Mouse (Mus musculus) left cerebral cortex, adult 2 months (tissue): ENCODE measurements at regions not wholly inside any gene's neighbourhood (a gene's known extent, or its start where the extent isn't known, plus 50 kb on each side); places are given as distances from the start of the nearest gene placed in this dataset.
A peak's percentile ranks its signal among the peaks of the same experiment; 100 is the strongest.
"Not testable (repeated sequence)": the region's sequence is repeated elsewhere in the genome, so short reads cannot be mapped to it uniquely, and the experiment has no call there.

Experiments
- DNase-seq, 2 experiments: peaks; one replicate each; pipeline ENCODE4 v3.0.0; 2021 to 2022; ENCODE audit warnings: low spot score in 2 of 2, mixed read lengths in 1 of 2; ENCODE audit errors: extremely low spot score in 1 of 2
- H3K27ac ChIP-seq: fragments of 200-600 bp; 2 replicates; pipeline ENCODE4 v1.8.1; 2022
- H3K4me3 ChIP-seq: fragments of 200-600 bp; 2 replicates; pipeline ENCODE4 v1.8.1; 2022
- CTCF ChIP-seq: fragments of 200-600 bp; IDR thresholded peaks from 2 replicates; pipeline ENCODE4 v1.8.1; 2022; ENCODE audit warnings: antibody characterized with exemption, mild to moderate bottlenecking, moderate library complexity
- intact Hi-C: fragments of 180-260 bp; cut with DNase I; formaldehyde crosslinking; loops from one replicate; pipeline ENCODE4 v1.15.1; 2025

GRCm38 (mm10) chr2:166290826-166291225, 135.4 kb upstream of the Sulf2 start:
- intact Hi-C loops, result no loop called here

GRCm38 (mm10) chr2:166289198-166289597, 133.7 kb upstream of the Sulf2 start:
- Histone ChIP-seq H3K27ac (no peak overlapping the region), H3K4me3 (no peak overlapping the region)
- intact Hi-C loops, result no loop called here
- DNase-seq, result no peak
- no peak for TF ChIP-seq CTCF

More at GRCm38 (mm10) chr2:166290826-166291225, 135.4 kb upstream of the Sulf2 start:
- Histone ChIP-seq H3K27ac (no peak overlapping the region), H3K4me3 (no peak overlapping the region)
- TF ChIP-seq CTCF, result no peak
- no peak for DNase-seq

GRCm38 (mm10) chr2:166281137-166281536, 125.7 kb upstream of the Sulf2 start:
- H3K27ac ChIP-seq, H3K4me3 ChIP-seq, intact Hi-C loops, DNase-seq: not testable (repeated sequence)

- TF ChIP-seq CTCF, result no peak
- DNase-seq, result no peak
- intact Hi-C loops, result no loop called here
- Histone ChIP-seq H3K27ac (no peak overlapping the region), H3K4me3 (no peak overlapping the region)
These were observed 125.2 kb upstream of the Sulf2 start for GRCm38 (mm10) chr2:166280651-166281127.

GRCm38 (mm10) chr2:166279676-166280075, 124.2 kb upstream of the Sulf2 start:
- Histone ChIP-seq H3K27ac (no peak overlapping the region), H3K4me3 (no peak overlapping the region)
- TF ChIP-seq CTCF, result no peak
- intact Hi-C loops, result no loop called here
- DNase-seq, result no peak

GRCm38 (mm10) chr2:166275398-166275797, 119.9 kb upstream of the Sulf2 start:
- Histone ChIP-seq H3K4me3 (no peak overlapping the region), H3K27ac (no peak overlapping the region)
- DNase-seq, result no peak
- intact Hi-C loops, result no loop called here
- TF ChIP-seq CTCF, result no peak

- no peak for DNase-seq
- Histone ChIP-seq H3K4me3 (no peak overlapping the region), H3K27ac (no peak overlapping the region)
- intact Hi-C loops, result no loop called here
- no peak for TF ChIP-seq CTCF
These were observed 118.5 kb upstream of the Sulf2 start for GRCm38 (mm10) chr2:166274016-166274346.

- Histone ChIP-seq H3K4me3 (no peak overlapping the region), H3K27ac (no peak overlapping the region)
- no peak for TF ChIP-seq CTCF
- intact Hi-C loops, result no loop called here
- no peak for DNase-seq
These were observed 118.0 kb upstream of the Sulf2 start for GRCm38 (mm10) chr2:166273312-166274015.

GRCm38 (mm10) chr2:166272841-166273240, 117.4 kb upstream of the Sulf2 start:
- intact Hi-C loops, result no loop called here
- DNase-seq, result no peak
- Histone ChIP-seq H3K4me3 (no peak overlapping the region), H3K27ac (no peak overlapping the region)
- TF ChIP-seq CTCF, result no peak

GRCm38 (mm10) chr2:166272190-166272543, 116.7 kb upstream of the Sulf2 start:
- intact Hi-C loops, result no loop called here
- TF ChIP-seq CTCF, result no peak
- no peak for DNase-seq
- H3K27ac ChIP-seq, result peak overlapping the region; percentile 64
- no peak overlapping the region for H3K4me3 ChIP-seq

- no peak for TF ChIP-seq CTCF
- intact Hi-C loops, result no loop called here
- H3K27ac ChIP-seq, result peak overlapping the region; percentile 53; the same call in 1 of the 2 replicates
- no peak for DNase-seq
- H3K4me3 ChIP-seq, result no peak overlapping the region
These were observed 116.1 kb upstream of the Sulf2 start for GRCm38 (mm10) chr2:166271373-166272189.

GRCm38 (mm10) chr2:166270007-166270406, 114.5 kb upstream of the Sulf2 start:
- TF ChIP-seq CTCF, result no peak
- Histone ChIP-seq H3K27ac (no peak overlapping the region), H3K4me3 (no peak overlapping the region)
- intact Hi-C loops, result no loop called here
- DNase-seq, result no peak
